Mouse (Mus musculus): ENCODE results near the gene Zfand3. TPM values are rescaled to one million over a fixed set of nuclear protein-coding genes. Genes with fewer than 3 reads are reported as not detected.
A peak's percentile ranks its signal among the peaks of the same experiment; 100 is the strongest.

Gene Zfand3
- polyA plus RNA-seq, 1 experiment from 2014 or later, result 64.2 TPM

DNA sequence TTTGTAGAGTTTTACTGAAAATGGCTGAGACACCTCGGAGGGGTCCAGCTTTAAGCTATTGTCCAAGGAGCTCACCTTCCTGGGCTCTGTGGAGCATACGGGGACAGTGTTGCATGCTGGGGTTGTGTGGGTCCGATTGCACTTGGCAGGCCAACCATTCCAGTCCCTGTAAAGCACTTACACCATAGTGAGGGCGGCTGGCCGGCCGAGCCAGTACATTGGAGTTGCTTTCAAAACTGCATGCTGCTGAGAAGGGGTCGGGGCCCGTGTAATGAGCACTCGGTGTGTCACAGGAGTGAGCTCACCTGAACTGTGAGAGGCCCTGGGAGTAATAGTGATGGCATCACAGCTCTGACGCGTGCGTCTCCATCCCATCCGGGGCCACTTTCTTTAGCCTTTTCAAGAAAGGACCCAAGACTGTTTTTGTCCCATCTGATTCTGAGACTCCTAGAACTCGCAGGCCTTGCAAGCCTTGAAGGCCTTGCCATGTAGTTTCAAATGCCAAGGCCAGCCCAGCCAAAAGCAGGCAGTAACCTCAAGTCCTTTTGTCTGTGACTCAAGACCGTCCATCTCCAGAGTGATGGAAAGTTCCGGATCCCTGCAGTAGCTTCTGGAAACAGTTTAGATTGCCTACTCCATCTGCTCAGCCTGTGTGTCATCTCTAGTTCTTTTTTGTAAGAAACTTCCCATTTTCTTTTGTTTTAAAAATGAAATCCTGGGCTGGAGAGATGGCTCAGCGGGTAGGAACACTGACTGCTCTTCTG is 200.7 kb downstream of the Zfand3 start:
- Histone ChIP-seq H3K4me1 (peaks cover 44% of the 10 kb centered on the region), H3K4me2 (replicated peaks) (no peak overlapping the region)
- ATAC-seq (replicated peaks), result no peak

DNA sequence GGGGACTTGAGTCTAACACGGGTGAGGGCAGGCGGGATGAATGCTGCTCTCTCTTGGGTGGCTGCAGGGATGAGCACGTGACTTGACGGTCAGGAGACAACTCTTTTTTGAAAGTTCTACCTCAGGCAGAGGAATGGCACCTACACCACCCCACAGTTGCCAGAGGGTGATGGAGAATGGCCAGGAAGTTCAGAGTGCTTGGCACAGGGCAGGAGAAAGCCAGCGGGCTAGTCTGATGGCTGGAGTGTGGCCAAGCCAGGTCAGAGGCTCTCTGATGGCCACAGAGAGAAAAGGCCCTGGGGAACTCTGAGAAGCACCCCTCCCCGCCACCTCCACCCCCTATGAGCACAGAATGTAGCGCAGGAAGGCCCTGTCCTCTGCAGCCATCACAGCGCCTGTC is 205.7 kb downstream of the Zfand3 start:
- Histone ChIP-seq H3K36me3 (peaks cover 15% of the 10 kb centered on the region), H3K4me2 (replicated peaks) (no peak overlapping the region), H3K27me3 (no peaks in the 10 kb centered on the region), H3K4me3 (no peak overlapping the region), H3K9ac (replicated peaks) (no peak overlapping the region), H3K27ac (replicated peaks) (no peak overlapping the region), H3K4me1 (peaks cover 14% of the 10 kb centered on the region; the same call in 1 of the 2 replicates), H3K9me3 (no peaks in the 10 kb centered on the region)
- ATAC-seq (replicated peaks), result no peak
- 95% methylated on average over 8 of the region's 8 CpGs for WGBS

More for the DNA sequence above, 200.7 kb downstream of the Zfand3 start:
- no peak overlapping the region for H3K27ac ChIP-seq (replicated peaks)
- WGBS, result 88% methylated on average over 17 of the region's 17 CpGs
- no peak overlapping the region for H3K4me3 ChIP-seq
- H3K27me3 ChIP-seq, result no peaks in the 10 kb centered on the region
- H3K36me3 ChIP-seq, result peaks cover 10% of the 10 kb centered on the region
- no peak overlapping the region for H3K9ac ChIP-seq (replicated peaks)
- H3K9me3 ChIP-seq, result no peaks in the 10 kb centered on the region

GRCm38 (mm10) chr17:30210936-30211335 is 206.4 kb downstream of the Zfand3 start:
- no peak overlapping the region for H3K4me2 ChIP-seq (replicated peaks)
- H3K4me1 ChIP-seq, result peaks cover 12% of the 10 kb centered on the region; the same call in 1 of the 2 replicates
- 94% methylated on average over 6 of the region's 6 CpGs for WGBS
- H3K36me3 ChIP-seq, result peaks cover 15% of the 10 kb centered on the region
- H3K9ac ChIP-seq (replicated peaks), result no peak overlapping the region
- H3K27ac ChIP-seq (replicated peaks), result no peak overlapping the region
- H3K4me3 ChIP-seq, result no peak overlapping the region
- H3K9me3 ChIP-seq, result no peaks in the 10 kb centered on the region
- ATAC-seq (replicated peaks), result no peak
- H3K27me3 ChIP-seq, result no peaks in the 10 kb centered on the region

- H3K9ac ChIP-seq (replicated peaks), result no peak overlapping the region
- ATAC-seq (replicated peaks), result no peak
- H3K36me3 ChIP-seq, result peaks cover 15% of the 10 kb centered on the region
- H3K27ac ChIP-seq (replicated peaks), result 0 out of 2 replicates have a peak overlapping the region, but pooled peaks have one; percentile 25
- 70% methylated on average over 12 of the region's 12 CpGs for WGBS
- no peaks in the 10 kb centered on the region for H3K27me3 ChIP-seq
- no peak overlapping the region for H3K4me2 ChIP-seq (replicated peaks)
- H3K4me3 ChIP-seq, result no peak overlapping the region
- H3K4me1 ChIP-seq, result peaks cover 13% of the 10 kb centered on the region; the same call in 1 of the 2 replicates
- H3K9me3 ChIP-seq, result no peaks in the 10 kb centered on the region
Measured at GRCm38 (mm10) chr17:30212647-30213046, 208.1 kb downstream of the Zfand3 start.

- Histone ChIP-seq H3K4me2 (replicated peaks) (no peak overlapping the region), H3K27ac (replicated peaks) (no peak overlapping the region), H3K4me1 (peaks cover 13% of the 10 kb centered on the region; the same call in 1 of the 2 replicates), H3K36me3 (peaks cover 14% of the 10 kb centered on the region), H3K4me3 (no peak overlapping the region), H3K9ac (replicated peaks) (no peak overlapping the region), H3K9me3 (no peaks in the 10 kb centered on the region), H3K27me3 (no peaks in the 10 kb centered on the region)
- WGBS, result 95% methylated on average over 5 of the region's 5 CpGs
- ATAC-seq (replicated peaks), result no peak
Measured at GRCm38 (mm10) chr17:30213371-30213770, 208.8 kb downstream of the Zfand3 start.

DNA sequence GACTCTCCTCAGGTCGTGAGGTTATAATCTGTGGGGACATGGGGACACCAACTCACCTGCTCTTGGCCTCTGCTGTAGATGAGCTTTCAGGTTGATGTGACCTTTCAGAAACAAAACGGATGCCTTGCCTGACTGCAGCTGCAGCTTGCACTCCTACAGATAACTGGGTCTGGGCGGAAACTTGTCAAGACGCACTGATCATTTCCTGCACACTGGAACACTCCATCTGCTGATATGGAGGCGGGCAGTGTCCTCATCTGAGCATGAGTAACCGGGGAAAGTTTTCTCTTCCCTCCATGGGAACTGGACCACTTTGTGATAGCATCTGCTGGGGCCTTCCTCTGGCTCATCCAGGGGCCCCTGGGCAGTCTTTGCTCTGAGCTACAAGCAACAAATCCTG is 209.9 kb downstream of the Zfand3 start:
- no peak overlapping the region for H3K4me2 ChIP-seq (replicated peaks)
- H3K36me3 ChIP-seq, result peaks cover 9% of the 10 kb centered on the region; the same call in 1 of the 2 replicates
- no peaks in the 10 kb centered on the region for H3K27me3 ChIP-seq
- 88% methylated on average over 6 of the region's 6 CpGs for WGBS
- no peak overlapping the region for H3K9ac ChIP-seq (replicated peaks)
- H3K4me1 ChIP-seq, result peaks cover 13% of the 10 kb centered on the region; the same call in 1 of the 2 replicates
- H3K4me3 ChIP-seq, result no peak overlapping the region
- no peaks in the 10 kb centered on the region for H3K9me3 ChIP-seq
- no peak for ATAC-seq (replicated peaks)
- H3K27ac ChIP-seq (replicated peaks), result no peak overlapping the region

- no peak for ATAC-seq (replicated peaks)
- Histone ChIP-seq H3K4me2 (replicated peaks) (no peak overlapping the region), H3K9me3 (no peaks in the 10 kb centered on the region), H3K27ac (replicated peaks) (no peak overlapping the region), H3K4me3 (no peak overlapping the region), H3K9ac (replicated peaks) (no peak overlapping the region), H3K4me1 (peaks cover 13% of the 10 kb centered on the region; the same call in 1 of the 2 replicates), H3K27me3 (no peaks in the 10 kb centered on the region), H3K36me3 (peaks cover 5% of the 10 kb centered on the region; the same call in 1 of the 2 replicates)
- 70% methylated on average over 4 of the region's 4 CpGs for WGBS
Measured at GRCm38 (mm10) chr17:30215741-30216140, 211.2 kb downstream of the Zfand3 start.

DNA sequence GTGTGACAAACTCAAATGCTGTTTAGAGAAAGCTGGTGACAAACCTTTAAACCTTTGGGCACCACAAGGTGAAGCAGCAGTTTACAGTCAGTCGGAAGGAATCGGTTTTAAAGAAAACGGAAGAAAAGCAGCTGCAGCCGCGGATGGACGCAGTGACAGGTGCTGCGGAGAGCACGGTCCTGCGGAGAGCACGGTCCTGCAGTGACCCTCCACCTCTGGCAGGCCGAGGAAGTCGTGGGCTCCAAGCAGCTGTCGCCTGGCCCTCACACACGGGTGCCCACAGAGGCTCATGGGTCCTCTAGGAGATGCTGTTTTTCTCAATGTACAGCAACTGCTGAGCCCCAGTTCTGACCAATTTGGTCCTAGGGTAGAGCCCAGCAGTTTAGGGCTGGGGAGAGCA is 217.1 kb downstream of the Zfand3 start:
- Histone ChIP-seq H3K4me1 (peaks cover 24% of the 10 kb centered on the region), H3K9ac (replicated peaks) (no peak overlapping the region), H3K27me3 (no peaks in the 10 kb centered on the region), H3K4me3 (no peak overlapping the region), H3K27ac (replicated peaks) (no peak overlapping the region), H3K4me2 (replicated peaks) (no peak overlapping the region), H3K36me3 (no peaks in the 10 kb centered on the region), H3K9me3 (no peaks in the 10 kb centered on the region)
- ATAC-seq (replicated peaks), result no peak
- WGBS, result 81% methylated on average over 14 of the region's 14 CpGs

GRCm38 (mm10) chr17:30222361-30222760 is 217.8 kb downstream of the Zfand3 start:
- H3K36me3 ChIP-seq, result no peaks in the 10 kb centered on the region
- no peak overlapping the region for H3K9ac ChIP-seq (replicated peaks)
- H3K4me2 ChIP-seq (replicated peaks), result no peak overlapping the region
- 71% methylated on average over 11 of the region's 11 CpGs for WGBS
- no peak overlapping the region for H3K4me3 ChIP-seq
- H3K4me1 ChIP-seq, result peaks cover 20% of the 10 kb centered on the region
- H3K27ac ChIP-seq (replicated peaks), result no peak overlapping the region
- H3K9me3 ChIP-seq, result no peaks in the 10 kb centered on the region
- no peak for ATAC-seq (replicated peaks)
- no peaks in the 10 kb centered on the region for H3K27me3 ChIP-seq

DNA sequence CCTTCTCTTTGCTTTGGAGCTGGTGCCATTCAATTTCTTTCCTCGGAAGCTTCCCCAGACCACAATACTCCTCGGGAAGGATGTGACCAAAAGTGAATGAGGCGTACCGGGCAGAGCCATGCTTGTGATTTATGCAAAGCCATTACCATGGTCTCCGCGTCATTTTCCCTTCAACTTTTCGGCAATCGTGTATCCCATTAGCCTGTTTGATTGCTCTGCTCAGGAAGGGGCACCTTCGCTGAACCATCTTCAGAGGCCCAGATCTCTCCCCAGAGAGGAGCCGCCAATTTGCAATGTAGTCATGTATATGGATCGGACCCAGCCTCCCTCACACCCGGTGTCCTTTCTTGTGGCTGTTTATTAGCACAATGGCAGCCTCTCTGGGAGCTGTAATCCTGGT is 218.3 kb downstream of the Zfand3 start:
- no peak overlapping the region for H3K27ac ChIP-seq (replicated peaks)
- H3K36me3 ChIP-seq, result no peaks in the 10 kb centered on the region
- no peak overlapping the region for H3K9ac ChIP-seq (replicated peaks)
- no peak overlapping the region for H3K4me2 ChIP-seq (replicated peaks)
- ATAC-seq (replicated peaks), result no peak
- H3K4me1 ChIP-seq, result peaks cover 20% of the 10 kb centered on the region
- no peaks in the 10 kb centered on the region for H3K27me3 ChIP-seq
- no peaks in the 10 kb centered on the region for H3K9me3 ChIP-seq
- 62% methylated on average over 12 of the region's 12 CpGs for WGBS
- no peak overlapping the region for H3K4me3 ChIP-seq

DNA sequence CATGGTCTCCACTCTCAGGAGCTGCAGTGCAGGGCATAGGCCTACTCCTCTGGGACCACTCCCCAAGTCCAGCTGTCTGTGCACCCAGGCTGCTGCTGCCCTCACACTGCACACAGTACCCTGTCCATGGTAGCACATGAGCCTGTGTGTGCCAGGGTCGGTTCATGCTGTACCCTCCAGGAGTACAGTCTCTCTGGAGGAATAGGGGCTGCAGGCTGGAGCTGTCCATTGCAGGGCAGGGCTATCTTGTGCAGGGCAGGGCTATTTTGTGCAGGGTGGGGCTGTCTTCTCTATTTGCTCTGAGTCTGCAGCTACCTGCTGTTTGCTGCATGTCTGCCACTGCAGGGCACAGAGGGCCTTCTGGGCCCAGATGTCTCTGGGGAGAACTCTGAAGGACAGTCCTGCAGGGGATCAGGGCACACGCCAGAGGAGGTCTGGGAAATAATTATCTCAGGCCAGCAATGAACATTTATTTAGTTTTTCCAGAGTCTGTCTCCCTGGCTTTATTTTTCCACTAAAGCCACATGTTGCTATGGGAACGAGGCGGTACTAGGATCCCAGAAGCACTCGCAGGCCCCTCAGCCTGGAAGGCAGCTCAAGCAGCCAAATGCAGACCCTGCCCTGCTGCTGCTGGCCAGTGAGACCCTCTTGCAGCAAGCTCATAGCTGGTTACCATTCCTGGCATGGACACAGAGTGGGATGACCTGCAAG is 220.7 kb downstream of the Zfand3 start:
- no peak for ATAC-seq (replicated peaks)
- Histone ChIP-seq H3K4me3 (no peak overlapping the region), H3K4me1 (peaks cover 29% of the 10 kb centered on the region), H3K36me3 (no peaks in the 10 kb centered on the region), H3K27me3 (no peaks in the 10 kb centered on the region), H3K4me2 (replicated peaks) (no peak overlapping the region), H3K9ac (replicated peaks) (no peak overlapping the region), H3K9me3 (no peaks in the 10 kb centered on the region), H3K27ac (replicated peaks) (no peak overlapping the region)
- WGBS, result 30% methylated on average over 5 of the region's 5 CpGs

DNA sequence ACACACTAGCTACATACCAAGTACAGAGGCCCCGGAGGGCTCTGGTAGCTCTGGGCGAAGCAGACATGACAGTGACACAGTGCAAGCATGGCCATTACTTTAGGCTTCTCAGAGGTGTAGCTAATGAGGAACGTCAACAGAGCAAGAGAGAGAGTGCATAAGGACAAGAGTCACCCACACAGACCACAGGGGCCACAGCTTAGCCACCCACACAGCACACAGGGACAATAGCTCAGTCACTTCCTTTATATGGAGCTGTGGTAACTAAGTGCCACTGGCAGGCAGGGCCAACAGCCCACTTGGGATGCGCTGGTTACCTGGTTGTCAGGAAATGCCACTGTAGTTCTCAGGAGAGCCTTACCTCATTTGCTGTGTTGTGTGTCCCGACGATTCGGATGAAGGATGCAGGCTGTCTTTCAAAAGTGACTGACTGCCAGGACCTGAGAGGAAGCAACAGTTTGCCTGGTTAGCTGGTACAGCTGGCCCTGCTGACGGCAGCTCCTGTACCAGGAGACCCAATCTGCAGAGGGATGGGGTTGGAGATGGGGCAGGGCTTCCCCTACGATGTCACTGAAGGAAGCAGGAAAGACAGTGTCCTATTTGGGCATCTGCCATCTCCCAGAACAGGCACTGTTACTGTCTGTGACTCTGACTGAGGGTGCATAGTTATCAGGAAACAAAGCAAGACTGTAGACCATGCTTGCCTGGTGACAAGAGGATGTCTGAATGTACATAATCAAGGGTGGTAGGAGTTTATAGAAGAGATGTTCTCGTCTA is 224.1 kb downstream of the Zfand3 start:
- Histone ChIP-seq H3K27me3 (no peaks in the 10 kb centered on the region), H3K36me3 (no peaks in the 10 kb centered on the region), H3K9me3 (no peaks in the 10 kb centered on the region), H3K9ac (replicated peaks) (no peak overlapping the region), H3K4me2 (replicated peaks) (no peak overlapping the region), H3K4me3 (no peak overlapping the region), H3K4me1 (peaks cover 21% of the 10 kb centered on the region), H3K27ac (replicated peaks) (no peak overlapping the region)
- 85% methylated on average over 10 of the region's 10 CpGs for WGBS
- no peak for ATAC-seq (replicated peaks)

Measured in forebrain, embryonic 15.5 days (tissue).